Mouse (Mus musculus) monocyte, adult 2 months (primary cell): Measurements from ENCODE around the gene Ablim1.

Source experiments
- DNase-seq, 2 experiments: peaks; one replicate each; pipeline ENCODE4 v3.0.0; 2022; ENCODE audit warnings: low spot score in 2 of 2, low read depth in 1 of 2

Gene Ablim1

DNA sequence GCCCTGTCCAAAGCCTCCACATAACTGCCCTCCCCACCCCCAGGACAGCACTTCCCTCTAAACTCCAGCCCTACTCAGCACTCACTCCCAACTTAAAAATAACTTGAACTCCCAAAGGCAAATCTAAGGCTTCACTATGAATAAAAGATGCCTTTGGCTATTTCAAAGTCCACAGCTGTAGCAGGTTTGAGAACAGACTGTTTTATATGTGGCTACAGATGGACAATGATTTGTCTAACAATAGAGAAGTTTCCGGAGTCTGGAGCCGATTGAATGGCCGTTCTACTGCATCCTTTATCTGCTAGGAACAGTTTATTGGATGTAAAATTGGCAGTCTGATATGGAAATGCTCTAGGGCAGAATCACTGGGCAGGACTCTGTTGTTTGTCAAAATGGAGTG, 91.0 kb downstream of the Ablim1 start:
- DNase-seq: no peak

- no peak for DNase-seq
These were observed 92.1 kb downstream of the Ablim1 start for GRCm38 (mm10) chr19:57222657-57223056.

- DNase-seq: no peak
These were observed 93.0 kb downstream of the Ablim1 start for GRCm38 (mm10) chr19:57221684-57222235.

- DNase-seq: no peak
These were observed 95.0 kb downstream of the Ablim1 start for GRCm38 (mm10) chr19:57219758-57220157.

DNA sequence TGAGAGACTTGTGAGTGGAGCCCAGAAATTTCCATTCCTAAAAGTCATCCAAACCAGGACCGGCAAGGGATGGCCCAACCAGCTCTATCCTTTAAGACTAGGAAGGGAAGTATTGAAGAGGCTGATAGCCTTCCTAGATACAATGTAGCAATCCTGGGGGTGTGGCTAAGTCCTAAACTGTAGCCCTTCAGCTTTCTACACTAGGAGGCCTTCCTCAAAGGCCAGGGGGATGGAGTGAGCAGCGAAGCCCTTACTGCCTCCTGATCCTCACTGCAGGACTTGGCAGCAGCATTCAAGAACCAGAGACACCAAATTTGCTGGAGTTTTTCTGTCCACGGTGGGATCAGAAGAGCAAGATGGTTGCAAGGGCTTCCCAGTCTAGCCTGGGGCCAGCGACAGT, 97.6 kb downstream of the Ablim1 start:
- DNase-seq: no peak

- DNase-seq: no peak
These were observed 99.2 kb downstream of the Ablim1 start for GRCm38 (mm10) chr19:57215527-57215926.

GRCm38 (mm10) chr19:57212406-57212805, 102.3 kb downstream of the Ablim1 start:
- no peak for DNase-seq

DNA sequence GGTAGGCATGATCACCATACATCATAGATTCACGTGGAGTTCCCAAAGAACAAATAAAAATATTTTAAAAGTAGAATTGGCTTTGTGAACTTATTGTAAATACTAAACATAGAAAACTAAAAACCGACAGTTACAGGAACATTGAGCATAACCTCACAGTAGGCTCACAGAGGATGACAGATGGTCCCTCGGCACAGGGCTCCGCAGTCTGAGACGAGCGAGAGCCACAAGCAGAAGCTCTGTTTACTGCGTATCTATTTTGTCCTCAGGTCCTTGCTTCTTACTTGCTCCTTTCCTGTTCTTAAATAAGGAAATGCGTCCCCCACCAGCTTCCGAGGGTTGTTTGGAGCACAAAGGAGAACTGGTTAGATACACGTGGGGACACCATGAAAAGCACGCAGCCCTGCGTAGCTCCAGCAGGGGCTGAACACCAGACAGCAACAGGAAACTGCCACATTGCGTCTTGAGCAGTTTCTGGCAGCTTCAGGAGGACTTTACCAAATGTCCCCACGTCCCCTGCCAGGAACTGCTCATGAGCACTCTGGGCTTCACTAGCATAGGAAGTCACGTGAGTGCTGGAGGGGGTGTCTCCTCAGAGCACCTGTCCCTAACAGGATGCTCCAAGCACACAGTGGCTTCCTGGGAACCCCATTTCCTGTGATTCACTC, 103.1 kb downstream of the Ablim1 start:
- DNase-seq: no peak

DNA sequence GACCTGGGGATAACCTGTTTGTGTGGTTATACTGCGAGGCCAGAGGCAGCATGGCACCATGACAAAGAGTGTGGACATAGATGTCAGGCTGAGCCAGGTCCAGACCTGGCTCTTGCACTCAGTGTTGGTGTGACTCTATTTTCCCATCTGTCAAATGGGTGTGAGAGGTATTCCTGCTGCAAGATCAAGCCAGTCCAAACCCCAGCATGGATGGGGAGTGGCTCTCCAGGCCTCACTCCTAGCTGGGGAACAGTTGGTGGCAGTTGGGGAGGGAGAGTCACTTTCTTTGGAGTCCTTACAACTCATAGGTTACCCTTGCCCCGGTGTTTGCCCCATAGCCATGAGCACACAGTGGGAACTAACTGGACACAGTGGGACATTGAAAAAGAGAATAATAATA, 103.8 kb downstream of the Ablim1 start:
- DNase-seq: no peak

GRCm38 (mm10) chr19:57204101-57204500, 110.6 kb downstream of the Ablim1 start:
- no peak for DNase-seq

DNA sequence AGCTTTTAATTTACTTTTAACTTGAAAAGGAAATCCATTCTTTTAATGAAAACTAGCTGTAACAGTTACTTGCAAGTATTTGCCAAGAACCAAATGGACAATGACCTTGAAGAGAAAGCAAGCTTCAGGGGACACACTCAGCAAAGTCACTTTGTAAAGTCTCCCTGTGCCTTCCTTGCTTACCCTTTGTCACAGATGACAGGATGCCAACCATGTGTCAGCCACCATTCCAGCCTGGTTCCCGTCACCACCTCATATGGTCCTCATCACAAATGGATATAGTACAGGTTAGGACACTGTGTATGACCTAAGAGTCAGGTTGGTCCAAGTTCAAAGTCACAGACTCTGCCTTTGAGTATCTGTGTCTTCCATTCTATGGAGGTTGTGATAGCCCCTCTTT, 112.2 kb downstream of the Ablim1 start:
- DNase-seq: no peak

DNA sequence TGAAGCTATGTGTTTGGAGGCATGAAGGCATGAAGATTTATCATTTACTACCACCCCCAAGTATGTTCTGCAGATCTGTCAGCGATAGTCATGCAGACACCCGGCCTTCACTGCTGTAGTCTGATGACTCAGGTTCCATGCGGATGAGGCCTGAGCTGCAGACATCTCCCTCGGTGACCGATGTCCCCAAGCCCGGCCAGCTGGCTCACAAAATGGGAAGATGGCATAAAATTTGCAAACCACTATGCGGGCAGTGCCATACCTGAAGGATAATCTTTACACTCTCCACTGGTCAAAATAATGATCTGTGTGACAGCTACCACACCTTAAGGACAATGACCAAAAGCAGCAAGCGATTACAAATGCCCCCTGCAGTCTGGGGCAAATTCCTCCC, 113.6 kb downstream of the Ablim1 start:
- DNase-seq: no peak

DNA sequence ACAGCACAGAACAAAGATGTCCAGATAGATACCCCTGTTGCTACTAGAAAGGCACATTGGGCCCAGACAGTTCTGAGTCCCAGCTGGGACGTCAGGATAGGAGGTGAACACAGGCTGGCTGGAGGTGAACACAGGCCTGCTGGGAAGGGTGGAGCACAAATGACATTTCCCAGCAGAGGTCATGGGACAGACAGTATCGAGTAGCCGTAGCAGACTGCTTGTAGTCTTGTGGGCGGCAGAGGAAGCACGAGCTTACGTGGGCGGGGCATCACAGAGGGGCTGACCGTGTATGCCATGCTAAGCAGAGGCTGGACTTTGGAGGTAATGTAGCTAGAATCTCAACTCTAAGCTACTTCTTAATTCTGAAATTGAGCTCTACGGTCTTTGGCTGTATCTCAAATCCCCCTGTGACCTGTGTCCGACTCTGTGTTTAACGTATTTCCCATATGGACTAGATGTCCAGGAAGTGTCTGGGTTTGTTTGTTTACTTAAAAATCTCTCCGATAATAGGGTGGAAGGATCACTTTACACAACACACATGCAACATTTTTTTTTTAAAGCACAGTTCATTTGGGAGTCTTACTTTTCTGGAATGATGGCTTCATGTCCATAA, 114.1 kb downstream of the Ablim1 start:
- DNase-seq: no peak

- no peak for DNase-seq
These were observed 115.4 kb downstream of the Ablim1 start for GRCm38 (mm10) chr19:57199361-57199760.

DNA sequence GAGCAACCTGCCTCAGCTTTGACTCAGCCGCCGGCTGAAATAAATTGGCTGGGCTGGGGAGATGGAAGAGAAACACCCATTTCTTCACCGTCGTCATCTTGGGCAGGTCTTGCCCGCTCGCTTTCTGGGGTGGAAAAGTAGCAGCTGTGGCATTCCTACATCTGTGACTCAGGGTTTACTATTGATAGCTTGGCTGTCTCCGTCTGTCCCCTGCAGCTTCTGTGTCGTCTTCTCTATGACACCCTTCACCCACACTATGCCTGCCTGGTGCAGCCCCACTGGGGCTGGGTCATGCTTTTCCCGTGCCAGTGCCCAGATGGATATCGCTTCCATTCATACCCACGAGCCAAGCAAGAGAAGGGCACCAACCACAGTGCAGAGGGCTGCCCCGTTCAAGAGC, 116.2 kb downstream of the Ablim1 start:
- no peak for DNase-seq

GRCm38 (mm10) chr19:57198029-57198428, 116.7 kb downstream of the Ablim1 start:
- no peak for DNase-seq

GRCm38 (mm10) chr19:57197043-57197817, 117.5 kb downstream of the Ablim1 start:
- no peak for DNase-seq

DNA sequence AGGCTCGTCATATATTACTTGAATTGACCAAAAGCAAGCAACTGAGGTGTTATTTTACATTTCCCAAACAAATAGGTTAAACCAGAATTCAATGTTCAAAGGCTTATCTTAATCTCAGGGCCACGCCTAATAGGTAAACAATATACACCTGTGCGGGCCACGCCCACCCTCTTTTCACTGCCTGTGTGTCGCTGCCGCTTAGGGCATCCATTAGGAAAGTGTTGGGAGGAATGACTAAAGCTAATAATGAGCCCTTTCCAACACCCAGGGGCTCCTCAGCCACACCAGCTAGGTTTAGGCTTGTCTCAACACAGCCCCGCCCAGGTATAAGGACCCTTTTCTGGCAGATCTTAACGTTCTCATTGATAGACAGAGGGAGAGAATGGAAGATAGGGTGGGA, 118.1 kb downstream of the Ablim1 start:
- no peak for DNase-seq

DNA sequence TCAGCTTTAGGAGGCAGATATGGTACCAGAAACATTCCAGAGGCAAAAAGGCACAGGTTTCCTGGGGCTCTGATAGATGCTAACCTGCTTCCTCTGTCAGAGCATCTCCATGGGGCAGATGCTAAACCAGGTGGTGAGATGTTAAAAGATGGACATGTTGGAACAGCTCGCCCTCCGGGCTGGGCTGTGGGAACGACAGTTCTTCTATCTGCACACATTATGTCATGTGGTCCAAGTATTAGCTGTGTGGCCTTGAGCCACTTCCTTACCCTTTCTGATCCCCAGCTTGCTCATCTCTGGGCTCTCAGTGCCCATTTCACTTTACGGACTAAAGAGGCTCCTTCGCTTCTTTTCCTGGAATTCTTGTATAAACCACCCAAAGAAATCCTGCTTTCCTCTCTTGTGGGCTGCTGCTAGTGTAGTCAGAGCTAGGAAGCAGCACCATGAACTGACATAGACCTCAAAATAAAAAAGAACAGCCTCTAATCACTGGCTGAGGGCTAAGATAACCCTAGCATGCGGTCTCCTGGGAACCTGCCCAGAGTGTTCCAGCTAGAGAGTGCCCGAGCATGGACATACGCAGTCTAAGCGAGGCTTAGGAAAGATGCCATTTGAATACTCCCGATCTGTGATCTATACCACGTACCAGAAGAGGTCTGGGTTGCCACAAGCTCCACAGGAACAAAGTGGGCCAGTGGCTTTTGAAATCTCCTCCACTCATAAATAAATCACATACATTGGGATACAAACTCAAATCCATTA, 119.4 kb downstream of the Ablim1 start:
- no peak for DNase-seq

GRCm38 (mm10) chr19:57193958-57194357, 120.8 kb downstream of the Ablim1 start:
- no peak for DNase-seq

DNA sequence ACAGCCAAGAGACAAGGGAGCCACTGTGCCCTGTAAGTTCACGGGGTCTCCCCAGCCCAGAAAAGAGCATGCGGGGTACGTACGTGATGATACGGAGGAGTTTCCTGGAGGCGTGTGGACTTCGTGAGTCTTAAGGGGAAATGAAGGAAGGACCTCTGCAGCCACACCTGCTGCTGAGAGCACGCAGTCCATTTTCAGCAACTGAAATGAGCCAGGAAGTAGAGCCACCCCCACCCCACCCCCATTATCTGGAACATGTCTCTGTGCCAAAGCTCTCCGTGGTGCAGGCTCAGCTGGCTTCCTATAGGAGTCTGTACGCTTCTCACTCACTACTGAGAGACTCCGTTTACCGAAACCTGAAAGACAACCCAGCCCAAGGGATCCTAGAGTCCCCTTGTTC, 121.3 kb downstream of the Ablim1 start:
- no peak for DNase-seq
